Mouse (Mus musculus) embryonic fibroblast, embryonic 13.5 days (primary cell): Measurements from ENCODE around the gene Susd1. TPM values are rescaled to one million over a fixed set of nuclear protein-coding genes. Genes with fewer than 3 reads are reported as not detected.

Experiments
- H3K27ac ChIP-seq: 2 replicates; pipeline ENCODE4 v1.5.1; 2012; ENCODE audit warnings: low read length, control low read depth, inconsistent platforms; ENCODE audit not compliant: insufficient read depth
- H3K4me1 ChIP-seq: 2 replicates; pipeline ENCODE4 v1.6.1; 2011; ENCODE audit warnings: low read length; ENCODE audit not compliant: control insufficient read depth, insufficient read depth
- H3K4me3 ChIP-seq: 2 replicates; pipeline ENCODE4 v1.5.1; 2011; ENCODE audit warnings: mild to moderate bottlenecking, control low read depth, low read length; ENCODE audit not compliant: insufficient read depth
- CTCF ChIP-seq: IDR thresholded peaks from 2 replicates; pipeline ENCODE4 v1.5.1; 2011; ENCODE audit warnings: mild to moderate bottlenecking, control low read depth, low read length, moderate library complexity, borderline replicate concordance; ENCODE audit not compliant: insufficient read depth
- POLR2A ChIP-seq: IDR thresholded peaks from 2 replicates; pipeline ENCODE4 v1.6.1; 2011; ENCODE audit warnings: low read depth, mild to moderate bottlenecking, control low read depth, low read length, moderate library complexity
- polyA plus RNA-seq: library from polyadenylated mRNA; stranded (reverse); fragments of >200 nt; gene quantifications from 2 replicates; pipeline ENCODE4 v1.2.4, GENCODE M21; 2011; ENCODE audit warnings: low read depth; ENCODE audit not compliant: missing spikeins, insufficient read length

Susd1 gene
- polyA plus RNA-seq: 1.8 and 2.1 TPM in 2 replicates

- no peak within 1 kb of the TSS for H3K27ac ChIP-seq
- no peaks in the 10 kb centered on the region for H3K4me1 ChIP-seq
- H3K4me3 ChIP-seq: peak within 1 kb of the TSS; percentile 38
- TF ChIP-seq POLR2A: 0 out of 2 replicates have a peak, but pooled peaks have one; percentile 16
- TF ChIP-seq CTCF: no peak
These were observed at the start of gene Susd1 for GRCm38 (mm10) chr4:59437990-59438854. Gene Susd1, minus strand, starts transcription at chr4:59438633.

GRCm38 (mm10) chr4:59471306-59471705 is 32.9 kb upstream of the Susd1 start:
- H3K4me1 ChIP-seq: no peaks in the 10 kb centered on the region
- H3K4me3 ChIP-seq: no peak overlapping the region
- no peak overlapping the region for H3K27ac ChIP-seq
- TF ChIP-seq POLR2A (no peak), CTCF (no peak)

- TF ChIP-seq POLR2A (no peak), CTCF (no peak)
- Histone ChIP-seq H3K4me1 (no peaks in the 10 kb centered on the region), H3K27ac (no peak overlapping the region), H3K4me3 (no peak overlapping the region)
These were observed 27.0 kb upstream of the Susd1 start for GRCm38 (mm10) chr4:59465449-59465848.

- Histone ChIP-seq H3K4me1 (no peaks in the 10 kb centered on the region), H3K27ac (no peak overlapping the region), H3K4me3 (no peak overlapping the region)
- TF ChIP-seq POLR2A: no peak
- TF ChIP-seq CTCF: no peak
These were observed 26.2 kb upstream of the Susd1 start for GRCm38 (mm10) chr4:59464661-59465060.

GRCm38 (mm10) chr4:59462494-59462893 is 24.1 kb upstream of the Susd1 start:
- TF ChIP-seq CTCF: no peak
- TF ChIP-seq POLR2A: no peak

GRCm38 (mm10) chr4:59461116-59461727 is 22.8 kb upstream of the Susd1 start:
- H3K4me1 ChIP-seq: no peaks in the 10 kb centered on the region

More at GRCm38 (mm10) chr4:59462494-59462893, 24.1 kb upstream of the Susd1 start:
- Histone ChIP-seq H3K4me1 (no peaks in the 10 kb centered on the region), H3K27ac (no peak overlapping the region), H3K4me3 (no peak overlapping the region)

GRCm38 (mm10) chr4:59459216-59459955 is 21.0 kb upstream of the Susd1 start:
- Histone ChIP-seq H3K4me3 (no peak overlapping the region), H3K27ac (no peak overlapping the region), H3K4me1 (no peaks in the 10 kb centered on the region; the same call in 1 of the 2 replicates)
- TF ChIP-seq POLR2A (no peak), CTCF (no peak)

More at GRCm38 (mm10) chr4:59461116-59461727, 22.8 kb upstream of the Susd1 start:
- TF ChIP-seq CTCF (no peak), POLR2A (no peak)
- H3K4me3 ChIP-seq: no peak overlapping the region
- no peak overlapping the region for H3K27ac ChIP-seq

GRCm38 (mm10) chr4:59457941-59458340 is 19.5 kb upstream of the Susd1 start:
- TF ChIP-seq CTCF (no peak), POLR2A (no peak)
- Histone ChIP-seq H3K4me1 (peaks cover 10% of the 10 kb centered on the region), H3K27ac (no peak overlapping the region), H3K4me3 (no peak overlapping the region)

GRCm38 (mm10) chr4:59457091-59457490 is 18.7 kb upstream of the Susd1 start:
- Histone ChIP-seq H3K27ac (no peak overlapping the region), H3K4me1 (peaks cover 12% of the 10 kb centered on the region)

More at GRCm38 (mm10) chr4:59457091-59457490, 18.7 kb upstream of the Susd1 start:
- no peak overlapping the region for H3K4me3 ChIP-seq
- no peak for TF ChIP-seq POLR2A
